Mouse (Mus musculus): ENCODE results near the gene Kmo.

The Kmo gene

DNA sequence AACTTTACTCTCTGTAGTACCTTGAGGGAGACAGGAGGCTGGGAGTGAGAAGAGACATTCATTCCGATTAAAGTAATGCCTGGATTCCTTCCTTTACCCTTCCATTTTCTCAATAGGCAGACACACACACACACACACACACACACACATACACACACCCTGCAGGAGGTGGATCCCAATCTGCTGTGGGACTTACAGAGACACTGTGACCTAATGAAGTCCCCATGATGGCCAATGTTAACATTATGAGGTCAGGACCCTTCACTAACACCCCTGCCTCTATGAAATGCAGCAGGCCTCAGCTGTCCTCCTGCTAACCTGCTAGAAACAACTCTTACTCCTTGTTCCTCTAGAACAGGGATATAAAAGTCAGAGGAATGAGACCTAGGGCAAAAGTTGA lies 78.1 kb downstream of the Kmo start, which contains the start of gene Wdr64:
Gene Wdr64, plus strand, starts transcription at position 301 of the 400 bp plus-strand sequence.
- no peak for DNase-seq (ENCODE audit: low spot score)

DNA sequence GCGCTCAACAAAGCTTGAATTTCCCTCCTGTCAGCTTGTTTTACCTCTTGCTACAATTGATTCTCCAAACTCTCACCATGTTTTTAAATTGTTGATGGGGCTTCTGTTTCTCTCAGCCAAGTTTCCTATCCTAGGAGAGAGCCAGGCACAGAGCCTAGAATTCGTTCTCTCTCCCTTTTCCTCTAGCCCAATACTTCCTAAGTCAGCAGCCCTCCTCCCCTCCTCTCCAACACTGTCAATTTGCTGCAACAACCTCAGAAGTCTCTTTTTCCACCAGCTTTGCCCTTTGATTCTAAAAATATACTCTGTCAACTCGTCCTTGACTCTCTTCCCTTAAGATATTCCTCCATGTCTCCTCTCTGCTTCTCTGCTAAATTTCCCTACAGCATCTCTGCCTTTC lies 79.2 kb downstream of the Kmo start:
- no peak for DNase-seq (ENCODE audit: low spot score)

DNA sequence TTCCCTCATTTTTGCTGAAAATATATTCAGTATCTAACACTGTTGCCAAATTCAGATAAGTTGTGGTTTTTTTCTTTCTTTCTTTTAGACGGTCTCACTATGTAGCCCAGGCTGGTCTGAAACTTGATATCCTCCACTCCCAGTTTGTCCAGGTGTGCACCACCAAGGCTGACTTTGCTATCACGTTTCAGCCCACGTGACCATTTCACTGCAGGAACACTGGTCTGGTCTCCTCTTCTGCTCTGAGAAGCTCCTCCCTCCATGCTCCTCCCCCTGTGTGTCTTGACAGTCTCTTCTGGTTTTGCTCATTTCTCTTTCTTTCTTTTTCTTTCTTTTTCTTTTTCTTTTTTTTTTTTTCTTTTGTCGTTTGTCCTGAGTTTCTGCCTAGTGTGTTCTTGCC lies 79.6 kb downstream of the Kmo start:
- DNase-seq (ENCODE audit: low spot score), result no peak

DNA sequence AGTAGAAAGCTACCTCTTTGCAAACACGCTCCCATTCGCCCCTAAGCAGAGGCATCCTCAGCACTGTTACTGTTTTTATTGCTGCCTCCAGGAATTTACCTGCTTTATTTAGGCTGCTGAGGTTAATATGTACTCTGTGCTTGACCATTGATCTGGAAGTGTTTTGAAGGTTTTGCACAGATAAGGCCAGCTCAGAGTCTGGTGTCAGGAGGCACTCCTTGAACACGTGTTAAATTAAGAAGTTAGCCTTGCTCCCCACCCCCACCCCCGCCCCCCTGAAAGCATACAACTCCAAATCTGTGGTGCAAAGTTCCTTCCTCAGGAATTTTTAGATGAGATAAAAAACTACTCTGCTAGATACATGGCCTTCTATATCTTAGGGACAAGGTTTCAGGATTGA lies 81.0 kb downstream of the Kmo start:
- no peak for DNase-seq (ENCODE audit: low spot score)

DNA sequence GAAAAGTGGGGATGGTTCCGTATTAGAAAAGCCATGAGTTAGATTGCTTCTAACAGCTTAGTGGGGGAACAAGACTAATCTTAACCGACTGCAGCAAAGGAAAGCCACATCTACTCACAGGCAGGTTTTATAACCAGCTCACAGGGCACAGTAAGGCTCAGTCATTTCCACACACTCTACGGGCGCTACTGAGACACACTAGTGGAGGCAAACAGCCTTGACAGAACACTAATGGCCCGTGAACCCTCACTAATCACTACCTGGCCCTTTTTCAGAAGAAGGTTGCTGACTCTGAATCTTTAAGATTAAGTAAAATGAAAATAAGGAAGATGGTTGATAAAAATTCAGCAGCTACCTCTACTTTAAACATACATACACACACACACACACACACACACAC lies 87.4 kb downstream of the Kmo start:
- DNase-seq (ENCODE audit: low spot score), result no peak

DNA sequence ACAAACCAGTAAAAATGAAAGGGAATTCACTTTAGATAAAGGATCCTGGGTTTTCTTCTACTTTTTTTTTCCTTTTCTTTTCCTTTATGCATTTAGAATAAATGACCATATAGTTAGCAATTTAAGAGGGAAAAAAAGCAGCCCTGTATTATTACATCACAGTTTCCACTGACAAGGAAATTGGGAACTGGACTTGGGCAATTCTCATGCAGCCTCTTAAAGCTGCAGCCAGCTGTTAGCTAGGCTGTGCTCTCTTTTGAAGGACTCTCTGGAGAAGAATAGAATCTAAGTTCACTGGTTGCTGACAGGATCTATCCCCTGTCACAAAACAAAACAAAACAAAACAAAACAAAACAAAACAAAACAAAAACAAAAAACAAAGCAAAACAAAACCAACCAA lies 87.8 kb downstream of the Kmo start:
- no peak for DNase-seq (ENCODE audit: low spot score)

All from urinary bladder, postnatal 10 days (tissue).